Mouse (Mus musculus): ENCODE data around the gene Ptn. TPM values are rescaled to one million over a fixed set of nuclear protein-coding genes. Genes with fewer than 3 reads are reported as not detected.

The Ptn gene
- polyA plus RNA-seq, 1 experiment from 2014 or later, result 597 TPM

GRCm38 (mm10) chr6:36834695-36835265 lies 24.8 kb upstream of the Ptn start:
- H3K27me3 ChIP-seq (ENCODE audit: low read depth, poor library complexity, severe bottlenecking), result no peaks in the 10 kb centered on the region
- H3K27ac ChIP-seq, result no peak overlapping the region
- H3K36me3 ChIP-seq, result no peaks in the 10 kb centered on the region
- no peak for DNase-seq (ENCODE audit: low spot score)
- no peak overlapping the region for H3K4me3 ChIP-seq
- H3K4me1 ChIP-seq, result peaks cover 31% of the 10 kb centered on the region
- 81% methylated on average over 4 of the region's 4 CpGs for WGBS
- H3K9me3 ChIP-seq (replicated peaks), result no peaks in the 10 kb centered on the region

GRCm38 (mm10) chr6:36832681-36833080 lies 22.7 kb upstream of the Ptn start:
- H3K4me1 ChIP-seq, result peaks cover 26% of the 10 kb centered on the region
- no peak overlapping the region for H3K27ac ChIP-seq
- H3K9me3 ChIP-seq (replicated peaks), result no peaks in the 10 kb centered on the region
- no peaks in the 10 kb centered on the region for H3K27me3 ChIP-seq (ENCODE audit: low read depth, poor library complexity, severe bottlenecking)
- H3K4me3 ChIP-seq, result no peak overlapping the region
- no peaks in the 10 kb centered on the region for H3K36me3 ChIP-seq
- 83% methylated on average over 4 of the region's 4 CpGs for WGBS
- no peak for DNase-seq (ENCODE audit: low spot score)

- H3K4me3 ChIP-seq, result no peak overlapping the region
- H3K4me1 ChIP-seq, result peaks cover 22% of the 10 kb centered on the region
- H3K9me3 ChIP-seq (replicated peaks), result no peaks in the 10 kb centered on the region
- DNase-seq (ENCODE audit: low spot score), result no peak
- 54% methylated on average over 2 of the region's 2 CpGs for WGBS
- no peaks in the 10 kb centered on the region for H3K27me3 ChIP-seq (ENCODE audit: low read depth, poor library complexity, severe bottlenecking)
- no peaks in the 10 kb centered on the region for H3K36me3 ChIP-seq
- no peak overlapping the region for H3K27ac ChIP-seq
Measured at GRCm38 (mm10) chr6:36832207-36832606, 22.2 kb upstream of the Ptn start.

- Histone ChIP-seq H3K27me3 (ENCODE audit: low read depth, poor library complexity, severe bottlenecking) (no peaks in the 10 kb centered on the region), H3K4me3 (no peak overlapping the region), H3K27ac (no peak overlapping the region), H3K4me1 (peaks cover 8% of the 10 kb centered on the region), H3K9me3 (replicated peaks) (no peaks in the 10 kb centered on the region), H3K36me3 (no peaks in the 10 kb centered on the region)
- no peak for DNase-seq (ENCODE audit: low spot score)
- WGBS, result 91% methylated on average over 9 of the region's 9 CpGs
Measured at GRCm38 (mm10) chr6:36830371-36830925, 20.4 kb upstream of the Ptn start.

- H3K27me3 ChIP-seq (ENCODE audit: low read depth, poor library complexity, severe bottlenecking), result no peaks in the 10 kb centered on the region
- H3K36me3 ChIP-seq, result no peaks in the 10 kb centered on the region
- peak overlapping the region; percentile 57; the same call in 1 of the 2 replicates for H3K27ac ChIP-seq
- H3K4me1 ChIP-seq, result peaks cover 22% of the 10 kb centered on the region
- no peak for DNase-seq (ENCODE audit: low spot score)
- H3K4me3 ChIP-seq, result no peak overlapping the region
- no peaks in the 10 kb centered on the region for H3K9me3 ChIP-seq (replicated peaks)
Measured at GRCm38 (mm10) chr6:36819784-36820050, 9.7 kb upstream of the Ptn start.

- Histone ChIP-seq H3K9me3 (replicated peaks) (no peaks in the 10 kb centered on the region), H3K27ac (peak overlapping the region; percentile 57), H3K4me3 (no peak overlapping the region), H3K4me1 (peaks cover 22% of the 10 kb centered on the region), H3K36me3 (no peaks in the 10 kb centered on the region), H3K27me3 (ENCODE audit: low read depth, poor library complexity, severe bottlenecking) (no peaks in the 10 kb centered on the region)
- WGBS, result 70% methylated on average over 8 of the region's 8 CpGs
- DNase-seq (ENCODE audit: low spot score), result peak; percentile 39
Measured at GRCm38 (mm10) chr6:36819019-36819783, 9.2 kb upstream of the Ptn start.

- H3K27me3 ChIP-seq (ENCODE audit: low read depth, poor library complexity, severe bottlenecking), result no peaks in the 10 kb centered on the region
- H3K4me1 ChIP-seq, result peaks cover 22% of the 10 kb centered on the region
- whole genome bisulfite sequencing, result 57% methylated on average over 4 of the region's 4 CpGs
- H3K36me3 ChIP-seq, result no peaks in the 10 kb centered on the region
- DNase-seq (ENCODE audit: low spot score), result no peak
- no peak overlapping the region for H3K4me3 ChIP-seq
- peak overlapping the region; percentile 57 for H3K27ac ChIP-seq
- H3K9me3 ChIP-seq (replicated peaks), result no peaks in the 10 kb centered on the region
Measured at GRCm38 (mm10) chr6:36818281-36819018, 8.4 kb upstream of the Ptn start.

GRCm38 (mm10) chr6:36816666-36817065 lies 6.6 kb upstream of the Ptn start:
- WGBS, result 94% methylated on average over 3 of the region's 3 CpGs
- no peak overlapping the region for H3K4me3 ChIP-seq
- no peak for DNase-seq (ENCODE audit: low spot score)

GRCm38 (mm10) chr6:36815992-36816391 lies 6.0 kb upstream of the Ptn start:
- 82% methylated on average over 2 of the region's 2 CpGs for WGBS
- DNase-seq (ENCODE audit: low spot score), result no peak
- H3K9me3 ChIP-seq (replicated peaks), result no peaks in the 10 kb centered on the region
- H3K27ac ChIP-seq, result no peak overlapping the region
- H3K4me3 ChIP-seq, result no peak overlapping the region
- no peaks in the 10 kb centered on the region for H3K36me3 ChIP-seq
- H3K27me3 ChIP-seq (ENCODE audit: low read depth, poor library complexity, severe bottlenecking), result no peaks in the 10 kb centered on the region
- H3K4me1 ChIP-seq, result peaks cover 34% of the 10 kb centered on the region

More at GRCm38 (mm10) chr6:36816666-36817065, 6.6 kb upstream of the Ptn start:
- Histone ChIP-seq H3K27me3 (ENCODE audit: low read depth, poor library complexity, severe bottlenecking) (no peaks in the 10 kb centered on the region), H3K4me1 (peaks cover 30% of the 10 kb centered on the region), H3K9me3 (replicated peaks) (no peaks in the 10 kb centered on the region), H3K36me3 (no peaks in the 10 kb centered on the region), H3K27ac (no peak overlapping the region)

- H3K27me3 ChIP-seq (ENCODE audit: low read depth, poor library complexity, severe bottlenecking), result no peaks in the 10 kb centered on the region
- H3K4me1 ChIP-seq, result peaks cover 27% of the 10 kb centered on the region
- no peaks in the 10 kb centered on the region for H3K9me3 ChIP-seq (replicated peaks)
- H3K36me3 ChIP-seq, result no peaks in the 10 kb centered on the region
- WGBS, result 60% methylated on average over 7 of the region's 7 CpGs
- no peak overlapping the region for H3K27ac ChIP-seq
- no peak overlapping the region for H3K4me3 ChIP-seq
- no peak for DNase-seq (ENCODE audit: low spot score)
Measured at GRCm38 (mm10) chr6:36812666-36813515, 2.9 kb upstream of the Ptn start.

GRCm38 (mm10) chr6:36810448-36810847 lies 428 bp upstream of the Ptn start:
- H3K4me1 ChIP-seq, result peaks cover 35% of the 10 kb centered on the region
- peak overlapping the region; percentile 95 for H3K27ac ChIP-seq
- no peaks in the 10 kb centered on the region for H3K27me3 ChIP-seq (ENCODE audit: low read depth, poor library complexity, severe bottlenecking)
- H3K4me3 ChIP-seq, result peak overlapping the region; percentile 71
- 15% methylated on average over 5 of the region's 5 CpGs for WGBS
- DNase-seq (ENCODE audit: low spot score), result peak; percentile 50
- no peaks in the 10 kb centered on the region for H3K9me3 ChIP-seq (replicated peaks)
- H3K36me3 ChIP-seq, result peaks cover 21% of the 10 kb centered on the region

- DNase-seq (ENCODE audit: low spot score), result peak; percentile 70
- Histone ChIP-seq H3K36me3 (peaks cover 32% of the 10 kb centered on the region), H3K4me3 (peak overlapping the region; percentile 71), H3K27ac (peak overlapping the region; percentile 95), H3K27me3 (ENCODE audit: low read depth, poor library complexity, severe bottlenecking) (no peaks in the 10 kb centered on the region), H3K4me1 (peaks cover 39% of the 10 kb centered on the region), H3K9me3 (replicated peaks) (no peaks in the 10 kb centered on the region)
- 3% methylated on average over 7 of the region's 7 CpGs for WGBS
Measured at GRCm38 (mm10) chr6:36809311-36809726, 701 bp downstream of the Ptn start.
